Mouse (Mus musculus) embryonic facial prominence, embryonic 13.5 days (tissue): ENCODE measurements around the gene Spock2. TPM values are rescaled to one million over a fixed set of nuclear protein-coding genes. Genes with fewer than 3 reads are reported as not detected.

Experiments
- ATAC-seq: fragments of 200-750 bp; cut with Nextera tagmentation; 2 replicates; pipeline ENCODE4 v1.8.0; 2017; ENCODE audit warnings: low read depth; ENCODE audit not compliant: insufficient number of reproducible peaks, insufficient read depth, low FRiP score, low TSS enrichment
- H3K27ac ChIP-seq: fragments of 300-500 bp; sonication (generic); 2 replicates; pipeline ENCODE4 v1.5.1; 2015; ENCODE audit warnings: moderate library complexity, mild to moderate bottlenecking, inconsistent platforms
- H3K27me3 ChIP-seq: fragments of 300-500 bp; sonication (generic); 2 replicates; pipeline ENCODE4 v1.6.1; 2015; ENCODE audit warnings: mild to moderate bottlenecking, inconsistent platforms
- H3K36me3 ChIP-seq: fragments of 300-500 bp; sonication (generic); 2 replicates; pipeline ENCODE4 v1.6.1; 2015; ENCODE audit warnings: mild to moderate bottlenecking, inconsistent platforms
- H3K4me1 ChIP-seq: fragments of 300-500 bp; sonication (generic); 2 replicates; pipeline ENCODE4 v1.6.1; 2015; ENCODE audit warnings: inconsistent platforms
- H3K4me2 ChIP-seq: fragments of 300-500 bp; sonication (generic); 2 replicates; pipeline ENCODE4 v1.6.1; 2015; ENCODE audit warnings: moderate library complexity, mild to moderate bottlenecking, inconsistent platforms
- H3K4me3 ChIP-seq: fragments of 300-500 bp; sonication (generic); 2 replicates; pipeline ENCODE4 v1.5.1; 2015; ENCODE audit warnings: mild to moderate bottlenecking, inconsistent platforms
- H3K9ac ChIP-seq: fragments of 300-500 bp; sonication (generic); 2 replicates; pipeline ENCODE4 v1.6.1; 2015; ENCODE audit warnings: mild to moderate bottlenecking, inconsistent platforms
- H3K9me3 ChIP-seq: fragments of 300-500 bp; sonication (generic); 2 replicates; pipeline ENCODE4 v1.6.1; 2016; ENCODE audit warnings: inconsistent platforms
- WGBS: fragments of 180-500 bp; shearing (Covaris S2); methylation state at CpG from one replicate; pipeline ENCODE4 v1.1.7; 2015; ENCODE audit warnings: mixed read lengths; 5-methylcytosine and 5-hydroxymethylcytosine counted together
- polyA plus RNA-seq: library from polyadenylated mRNA; unstranded; fragments of >200 nt; fragmentation: Nextera tagmentation; extraction: Ambion mirVana; gene quantifications from 2 replicates; pipeline ENCODE4 v1.2.1, GENCODE M21; 2015

Gene Spock2
- polyA plus RNA-seq, 1 experiment from 2014 or later, result 7.2 TPM

- 65% methylated on average over 5 of the region's 5 CpGs for WGBS
- ATAC-seq, result no peak
- Histone ChIP-seq H3K4me1 (peaks cover 53% of the 10 kb centered on the region), H3K27me3 (no peaks in the 10 kb centered on the region), H3K9me3 (no peaks in the 10 kb centered on the region), H3K4me2 (no peak overlapping the region), H3K27ac (peak overlapping the region; percentile 84), H3K36me3 (no peaks in the 10 kb centered on the region), H3K9ac (no peak overlapping the region), H3K4me3 (no peak overlapping the region)
These were observed 24.1 kb upstream of the Spock2 start for GRCm38 (mm10) chr10:60081905-60082304.

DNA sequence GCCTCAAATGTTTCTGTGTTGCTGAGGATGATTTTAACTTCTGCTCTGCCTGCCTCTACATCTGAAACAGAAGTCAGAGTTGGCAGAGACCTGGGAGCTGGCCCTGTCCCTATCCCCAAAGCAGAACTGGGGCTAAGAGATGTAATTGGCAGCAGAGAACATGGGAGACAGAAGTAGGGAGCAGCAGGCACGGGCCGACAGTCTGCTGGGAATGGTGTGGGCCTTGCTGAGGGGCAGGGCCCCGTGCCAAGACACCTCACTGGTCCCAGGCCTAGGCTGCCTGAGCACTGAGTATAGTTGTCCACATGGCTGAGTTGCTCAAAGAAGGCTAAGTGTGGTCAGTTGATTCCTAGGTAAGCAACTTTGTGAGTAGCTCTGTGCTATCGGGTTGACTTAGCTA, 22.0 kb upstream of the Spock2 start:
- no peaks in the 10 kb centered on the region for H3K27me3 ChIP-seq
- no peak overlapping the region for H3K9ac ChIP-seq
- no peaks in the 10 kb centered on the region for H3K9me3 ChIP-seq
- H3K36me3 ChIP-seq, result no peaks in the 10 kb centered on the region
- H3K4me2 ChIP-seq, result no peak overlapping the region
- H3K4me3 ChIP-seq, result no peak overlapping the region
- ATAC-seq, result no peak
- peaks cover 36% of the 10 kb centered on the region for H3K4me1 ChIP-seq
- 90% methylated on average over 4 of the region's 4 CpGs for WGBS
- H3K27ac ChIP-seq, result no peak overlapping the region

GRCm38 (mm10) chr10:60092311-60092710, 13.7 kb upstream of the Spock2 start:
- Histone ChIP-seq H3K9me3 (no peaks in the 10 kb centered on the region), H3K27me3 (no peaks in the 10 kb centered on the region), H3K4me2 (no peak overlapping the region), H3K9ac (no peak overlapping the region), H3K4me3 (no peak overlapping the region), H3K36me3 (no peaks in the 10 kb centered on the region; the same call in 1 of the 2 replicates), H3K4me1 (0 out of 2 replicates have a peak, but pooled peaks cover 6% of the 10 kb centered on the region), H3K27ac (no peak overlapping the region)
- 86% methylated on average over 2 of the region's 2 CpGs for WGBS
- no peak for ATAC-seq

DNA sequence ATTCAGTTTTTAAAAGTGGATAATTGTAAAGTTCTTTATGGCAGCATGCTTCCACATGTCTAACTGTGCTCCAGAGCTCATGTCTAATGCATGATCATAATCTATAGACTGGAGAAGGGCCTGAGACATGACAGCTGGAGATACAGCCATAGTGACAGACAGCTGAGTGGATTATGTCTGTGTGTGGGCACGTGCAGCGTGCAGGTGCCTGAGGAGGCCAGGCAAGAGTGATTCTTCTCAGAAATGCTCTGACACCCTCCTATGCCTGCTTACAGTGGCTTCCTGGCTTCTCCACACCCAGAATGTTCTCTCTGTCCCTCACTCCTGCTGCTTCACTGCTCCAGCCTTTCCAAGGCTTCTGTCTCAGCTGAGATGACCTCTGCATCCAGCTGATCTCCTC, 12.3 kb upstream of the Spock2 start:
- Histone ChIP-seq H3K4me2 (no peak overlapping the region), H3K36me3 (peaks cover 8% of the 10 kb centered on the region), H3K9ac (no peak overlapping the region), H3K27ac (no peak overlapping the region), H3K4me1 (0 out of 2 replicates have a peak, but pooled peaks cover 6% of the 10 kb centered on the region), H3K9me3 (no peaks in the 10 kb centered on the region), H3K4me3 (no peak overlapping the region), H3K27me3 (no peaks in the 10 kb centered on the region)
- no peak for ATAC-seq
- WGBS, result 69% methylated on average over 2 of the region's 2 CpGs

DNA sequence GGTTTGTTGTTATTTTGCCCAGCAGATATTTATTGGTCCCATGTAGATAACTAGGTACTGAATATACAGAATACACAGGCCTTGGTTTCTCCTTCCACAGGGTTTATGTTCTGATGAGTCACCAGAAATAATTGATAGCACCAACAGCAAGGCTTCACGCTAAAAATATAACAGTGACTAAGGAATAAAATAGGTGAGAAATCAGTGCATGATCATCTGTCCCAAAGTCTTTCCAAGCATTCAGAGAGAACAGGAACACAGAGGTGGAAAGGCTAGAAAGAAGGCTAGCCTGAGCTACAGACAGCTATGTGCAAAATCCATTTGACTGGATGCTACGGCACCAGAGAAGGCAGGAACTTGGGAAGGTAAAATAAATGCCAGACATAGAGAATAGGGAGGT, 10.5 kb upstream of the Spock2 start:
- Histone ChIP-seq H3K27me3 (no peaks in the 10 kb centered on the region), H3K4me1 (0 out of 2 replicates have a peak, but pooled peaks cover 6% of the 10 kb centered on the region), H3K36me3 (peaks cover 13% of the 10 kb centered on the region), H3K4me3 (no peak overlapping the region), H3K9ac (no peak overlapping the region), H3K9me3 (no peaks in the 10 kb centered on the region), H3K4me2 (no peak overlapping the region), H3K27ac (no peak overlapping the region)
- ATAC-seq, result no peak
- 90% methylated on average over 2 of the region's 2 CpGs for WGBS

GRCm38 (mm10) chr10:60096302-60096701, 9.7 kb upstream of the Spock2 start:
- Histone ChIP-seq H3K4me3 (no peak overlapping the region), H3K36me3 (peaks cover 13% of the 10 kb centered on the region), H3K4me1 (0 out of 2 replicates have a peak, but pooled peaks cover 1% of the 10 kb centered on the region), H3K27me3 (no peaks in the 10 kb centered on the region), H3K27ac (no peak overlapping the region), H3K9me3 (no peaks in the 10 kb centered on the region), H3K4me2 (no peak overlapping the region), H3K9ac (no peak overlapping the region)
- 68% methylated on average over 1 of the region's 1 CpGs for WGBS
- no peak for ATAC-seq

- WGBS, result 91% methylated on average over 9 of the region's 9 CpGs
- Histone ChIP-seq H3K36me3 (peaks cover 13% of the 10 kb centered on the region), H3K9me3 (no peaks in the 10 kb centered on the region), H3K4me2 (no peak overlapping the region), H3K27me3 (no peaks in the 10 kb centered on the region), H3K4me1 (no peaks in the 10 kb centered on the region), H3K4me3 (no peak overlapping the region), H3K9ac (no peak overlapping the region), H3K27ac (no peak overlapping the region)
- ATAC-seq, result no peak
These were observed 8.9 kb upstream of the Spock2 start for GRCm38 (mm10) chr10:60097146-60097545.

DNA sequence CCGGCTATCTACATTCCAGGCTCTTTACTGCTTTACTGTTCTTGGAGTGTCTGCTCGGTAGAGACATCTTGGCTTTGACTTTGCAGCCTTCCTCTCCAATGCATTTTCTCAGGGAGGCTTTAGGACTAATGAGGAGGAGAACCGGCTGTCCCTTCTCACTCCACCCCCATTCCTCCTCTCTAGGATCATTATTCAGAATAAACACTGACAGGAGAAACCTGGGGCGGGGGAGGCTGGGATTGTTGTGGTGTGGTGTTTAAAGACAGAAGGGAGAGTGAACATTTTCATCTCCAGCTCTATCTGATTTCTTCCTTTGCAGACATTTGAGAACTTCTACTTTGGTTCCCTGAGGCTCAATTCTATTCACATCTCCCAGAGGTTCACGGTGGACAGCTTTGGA, 8.2 kb upstream of the Spock2 start:
- H3K4me3 ChIP-seq, result no peak overlapping the region
- H3K36me3 ChIP-seq, result peaks cover 13% of the 10 kb centered on the region
- H3K9ac ChIP-seq, result no peak overlapping the region
- no peaks in the 10 kb centered on the region for H3K4me1 ChIP-seq
- no peak overlapping the region for H3K27ac ChIP-seq
- ATAC-seq, result no peak
- 82% methylated on average over 5 of the region's 5 CpGs for WGBS
- no peaks in the 10 kb centered on the region for H3K27me3 ChIP-seq
- no peak overlapping the region for H3K4me2 ChIP-seq
- no peaks in the 10 kb centered on the region for H3K9me3 ChIP-seq

GRCm38 (mm10) chr10:60105391-60106145, 451 bp upstream of the Spock2 start:
- Histone ChIP-seq H3K9me3 (no peaks in the 10 kb centered on the region), H3K9ac (no peak overlapping the region), H3K36me3 (no peaks in the 10 kb centered on the region), H3K4me3 (peak overlapping the region; percentile 63), H3K27me3 (peaks cover 61% of the 10 kb centered on the region), H3K27ac (no peak overlapping the region), H3K4me2 (peak overlapping the region; percentile 98), H3K4me1 (peaks cover 16% of the 10 kb centered on the region)
- ATAC-seq, result no peak
- WGBS, result 20% methylated on average over 20 of the region's 20 CpGs

- Histone ChIP-seq H3K27me3 (peaks cover 72% of the 10 kb centered on the region), H3K4me3 (peak overlapping the region; percentile 63), H3K9me3 (no peaks in the 10 kb centered on the region), H3K27ac (no peak overlapping the region), H3K4me2 (peak overlapping the region; percentile 98), H3K36me3 (no peaks in the 10 kb centered on the region), H3K4me1 (peaks cover 16% of the 10 kb centered on the region), H3K9ac (peak overlapping the region; percentile 76)
- WGBS, result under 1% methylated on average over 57 of the region's 57 CpGs
- ATAC-seq, result peak; percentile 48
These were observed 640 bp downstream of the Spock2 start for GRCm38 (mm10) chr10:60106531-60107186.

GRCm38 (mm10) chr10:60107448-60107847, 1.4 kb downstream of the Spock2 start:
- H3K9me3 ChIP-seq, result no peaks in the 10 kb centered on the region
- ATAC-seq, result no peak
- H3K9ac ChIP-seq, result peak overlapping the region; percentile 76
- peak overlapping the region; percentile 63 for H3K4me3 ChIP-seq
- H3K36me3 ChIP-seq, result no peaks in the 10 kb centered on the region
- 1% methylated on average over 28 of the region's 28 CpGs for whole genome bisulfite sequencing
- no peak overlapping the region for H3K27ac ChIP-seq
- H3K4me1 ChIP-seq, result peaks cover 16% of the 10 kb centered on the region
- H3K4me2 ChIP-seq, result peak overlapping the region; percentile 98
- H3K27me3 ChIP-seq, result peaks cover 72% of the 10 kb centered on the region
